Comparison of ENCODE assay signal across 14 mouse cellular contexts in the genomic region with DNA sequence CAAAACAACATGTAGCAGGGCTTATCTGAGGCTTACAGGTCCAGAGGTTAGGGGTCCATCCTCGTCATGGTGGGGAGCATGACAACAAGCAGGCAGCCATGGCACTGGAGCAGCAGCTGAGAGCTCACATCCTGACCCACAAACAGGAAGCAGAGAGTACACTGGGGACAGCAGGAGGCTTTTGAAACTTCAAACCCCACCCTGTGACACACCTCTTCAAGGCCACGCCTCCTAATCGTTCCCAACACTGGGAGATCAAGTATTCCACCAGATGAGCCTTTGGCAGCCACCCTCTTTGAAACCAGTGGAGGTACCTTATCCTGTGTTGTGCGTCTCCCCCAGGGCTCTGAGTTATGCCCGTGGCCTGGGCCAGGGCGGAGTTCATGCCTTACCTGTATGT.
"Had no signal": no experiment of that assay in that cellular context is flagged by ENCODE, and none has a peak within 500 bp of the region (broad histone marks: within the 10 kb centered on the region; RNA-seq: fewer than 3 reads in every experiment).

No protein-coding gene starts in this region.

- H3K9me3 ChIP-seq: midbrain, embryonic 13.5 days; midbrain, embryonic 15.5 days; neural tube, embryonic 12.5 days; stomach, embryonic 15.5 days had no signal

- H3K36me3 ChIP-seq: midbrain, embryonic 13.5 days; midbrain, embryonic 15.5 days; neural tube, embryonic 12.5 days; stomach, embryonic 15.5 days had no signal

- H3K4me3 ChIP-seq: megakaryocyte, embryonic 14.5 days; midbrain, embryonic 13.5 days; midbrain, embryonic 15.5 days; neural tube, embryonic 12.5 days; stomach, embryonic 15.5 days had no signal

- H3K9ac ChIP-seq: lung, embryonic 14.5 days; midbrain, embryonic 13.5 days; midbrain, embryonic 15.5 days; neural tube, embryonic 12.5 days; stomach, embryonic 15.5 days had no signal

- DNase-seq: lung, adult 18-20 months; lung, embryonic 14.5 days; lung, postnatal 14 days; lung, postnatal 36 days; right cerebral cortex, postnatal 14 days; thymus, adult 18-20 months; thymus, postnatal 14 days; thymus, postnatal 4 days had no signal

- H3K4me1 ChIP-seq: megakaryocyte, embryonic 14.5 days; midbrain, embryonic 13.5 days; neural tube, embryonic 12.5 days; stomach, embryonic 15.5 days had no signal

- H3K27ac ChIP-seq: macrophage; midbrain, embryonic 13.5 days; midbrain, embryonic 15.5 days; neural tube, embryonic 12.5 days; stomach, embryonic 15.5 days had no signal
